9 mouse cellular contexts compared by ENCODE assay signal in genomic region chr11:46025962-46026392, GRCm38 (mm10). TPM values are rescaled to one million over a fixed set of nuclear protein-coding genes. Genes with fewer than 3 reads are reported as not detected.
DNase-seq lines count a peak whose midpoint lies in the region; ATAC-seq and TF ChIP-seq lines count a peak whose summit lies in the region.
"Had no signal": no experiment of that assay in that cellular context is flagged by ENCODE, and none has a peak within 500 bp of the region (broad histone marks: within the 10 kb centered on the region; RNA-seq: fewer than 3 reads in every experiment).

No protein-coding gene starts in this region.

- DNase-seq in cerebellum, postnatal 10 days: peak; percentile 61
- DNase-seq in cerebellum, adult 11 months: no peak
- DNase-seq in midbrain, postnatal 0 days (ENCODE audit: low spot score): peak; percentile 42
- no peak for DNase-seq in midbrain, embryonic 14.5 days
- peak; percentile 63 for DNase-seq in limb, embryonic 14.5 days (ENCODE audit: low spot score)
- DNase-seq in testis, postnatal 14 days (ENCODE audit: low spot score): peak; percentile 42
- DNase-seq in frontal cortex, postnatal 25 days (ENCODE audit: low spot score in 2 of 2): no peak
- no peak for DNase-seq in spleen, postnatal 36 days (ENCODE audit: low spot score in 2 of 2)

- ATAC-seq in midbrain, postnatal 0 days (ENCODE audit: low FRiP score): no peak
- no peak for ATAC-seq in midbrain, embryonic 14.5 days (ENCODE audit: low FRiP score, low TSS enrichment)
- peak; percentile 87 for ATAC-seq in limb, embryonic 14.5 days (ENCODE audit: low FRiP score, low read depth)

- no peaks in the 10 kb centered on the region for H3K9me3 ChIP-seq in midbrain, postnatal 0 days (ENCODE audit: low read length)
- no peaks in the 10 kb centered on the region for H3K9me3 ChIP-seq in midbrain, embryonic 14.5 days (ENCODE audit: control insufficient read depth, low read length)
- no peaks in the 10 kb centered on the region for H3K9me3 ChIP-seq in limb, embryonic 14.5 days (ENCODE audit: control insufficient read depth, low read length)
- H3K9me3 ChIP-seq: midbrain, embryonic 10.5 days had no signal

- H3K36me3 ChIP-seq in midbrain, postnatal 0 days (ENCODE audit: insufficient read depth, low read length): no peaks in the 10 kb centered on the region
- no peaks in the 10 kb centered on the region for H3K36me3 ChIP-seq in midbrain, embryonic 14.5 days (ENCODE audit: control insufficient read depth, insufficient read depth, low read length)
- H3K36me3 ChIP-seq in limb, embryonic 14.5 days (ENCODE audit: control insufficient read depth, insufficient read depth, low read length): no peaks in the 10 kb centered on the region
- H3K36me3 ChIP-seq: midbrain, embryonic 10.5 days had no signal

- TF ChIP-seq POLR2A in limb, embryonic 14.5 days (IDR thresholded peaks at IDR 0.05; ENCODE audit: borderline replicate concordance, extremely low read depth, insufficient read depth, insufficient read length): no peak

- peaks cover 2% of the 10 kb centered on the region; the same call in 1 of the 2 replicates for H3K4me1 ChIP-seq in midbrain, postnatal 0 days (ENCODE audit: insufficient read depth, low read length)
- H3K4me1 ChIP-seq in midbrain, embryonic 14.5 days (ENCODE audit: control insufficient read depth, insufficient read depth, low read length): no peaks in the 10 kb centered on the region
- peaks cover 11% of the 10 kb centered on the region for H3K4me1 ChIP-seq in limb, embryonic 14.5 days (ENCODE audit: control insufficient read depth, insufficient read depth, low read length)

- no peak overlapping the region for H3K4me2 ChIP-seq in midbrain, postnatal 0 days (ENCODE audit: low read depth, low read length, poor library complexity, severe bottlenecking)
- no peak overlapping the region for H3K4me2 ChIP-seq in midbrain, embryonic 14.5 days (ENCODE audit: low read length)
- no peak overlapping the region for H3K4me2 ChIP-seq in limb, embryonic 14.5 days (replicated peaks; ENCODE audit: low read depth, low read length, severe bottlenecking)

- no peaks in the 10 kb centered on the region for H3K27me3 ChIP-seq in midbrain, postnatal 0 days (ENCODE audit: insufficient read depth, low read length)
- H3K27me3 ChIP-seq in midbrain, embryonic 14.5 days (ENCODE audit: control insufficient read depth, insufficient read depth, low read length): no peaks in the 10 kb centered on the region
- H3K27me3 ChIP-seq in limb, embryonic 14.5 days (ENCODE audit: control insufficient read depth, insufficient read depth, low read length): no peaks in the 10 kb centered on the region

- H3K27ac ChIP-seq in midbrain, postnatal 0 days (ENCODE audit: low read depth, low read length): no peak overlapping the region
- no peak overlapping the region for H3K27ac ChIP-seq in midbrain, embryonic 14.5 days (replicated peaks; ENCODE audit: low read depth, low read length)
- no peak overlapping the region for H3K27ac ChIP-seq in limb, embryonic 14.5 days (replicated peaks; ENCODE audit: low read depth, low read length)
- H3K27ac ChIP-seq: midbrain, embryonic 10.5 days had no signal

- H3K9ac ChIP-seq in midbrain, postnatal 0 days (replicated peaks; ENCODE audit: low read length, poor library complexity, severe bottlenecking): no peak overlapping the region
- H3K9ac ChIP-seq in midbrain, embryonic 14.5 days (replicated peaks; ENCODE audit: low read length): no peak overlapping the region
- no peak overlapping the region for H3K9ac ChIP-seq in limb, embryonic 14.5 days (ENCODE audit: low read depth, low read length, severe bottlenecking)

- H3K4me3 ChIP-seq in midbrain, postnatal 0 days (ENCODE audit: low read depth, low read length): no peak overlapping the region
- no peak overlapping the region for H3K4me3 ChIP-seq in midbrain, embryonic 14.5 days (replicated peaks; ENCODE audit: low read depth, low read length)
- no peak overlapping the region for H3K4me3 ChIP-seq in limb, embryonic 14.5 days (replicated peaks; ENCODE audit: low read length)
- H3K4me3 ChIP-seq: midbrain, embryonic 10.5 days had no signal

- WGBS in midbrain, postnatal 0 days: 39% methylated on average over 7 of the region's 7 CpGs
- 39% methylated on average over 7 of the region's 7 CpGs for WGBS in midbrain, embryonic 14.5 days
- WGBS in limb, embryonic 14.5 days: 65% methylated on average over 7 of the region's 7 CpGs

- TF ChIP-seq CTCF in midbrain, postnatal 0 days (IDR thresholded peaks at IDR 0.05): no peak

RNA-seq across cellular contexts. Expression of gene Gm12166, which starts 26.1 kb away (rescaled TPM):
- total RNA-seq in midbrain, postnatal 0 days (2014; rRNA removed): 8.7 and 12.1 TPM in 2 replicates
- 8.3 and 8.9 TPM in 2 replicates for polyA plus RNA-seq in midbrain, postnatal 0 days (2015; fragmentation: Nextera tagmentation; extraction: Ambion mirVana)
- 5.6 and 6.0 TPM in 2 replicates for polyA plus RNA-seq in midbrain, embryonic 14.5 days (2014; fragmentation: Nextera tagmentation; extraction: Ambion mirVana)
- polyA plus RNA-seq in limb, embryonic 14.5 days (2012; rRNA removed): 4.8 and 5.5 TPM in 2 replicates
- 4.2 and 4.7 TPM in 2 replicates for polyA plus RNA-seq in limb, embryonic 14.5 days (2014; fragmentation: Nextera tagmentation; extraction: Ambion mirVana)

RNA-seq across cellular contexts. Expression of gene Adam19, which starts 29.8 kb away (rescaled TPM):
- total RNA-seq in midbrain, postnatal 0 days (2014; rRNA removed): 16.8 and 16.9 TPM in 2 replicates
- polyA plus RNA-seq in midbrain, postnatal 0 days (2015; fragmentation: Nextera tagmentation; extraction: Ambion mirVana): 3.9 and 6.1 TPM in 2 replicates
- 7.0 and 8.3 TPM in 2 replicates for polyA plus RNA-seq in midbrain, embryonic 14.5 days (2014; fragmentation: Nextera tagmentation; extraction: Ambion mirVana)
- polyA plus RNA-seq in limb, embryonic 14.5 days (2012; rRNA removed): 29.3 and 34.0 TPM in 2 replicates
- 13.3 and 14.3 TPM in 2 replicates for polyA plus RNA-seq in limb, embryonic 14.5 days (2014; fragmentation: Nextera tagmentation; extraction: Ambion mirVana)

RNA-seq across cellular contexts. Expression of gene Sox30, which starts 45.9 kb away (rescaled TPM):
- total RNA-seq in midbrain, postnatal 0 days (2014; rRNA removed): 0.16 and 0.47 TPM in 2 replicates
- polyA plus RNA-seq in midbrain, postnatal 0 days (2015; fragmentation: Nextera tagmentation; extraction: Ambion mirVana): 0.06 and 0.07 TPM in 2 replicates
- polyA plus RNA-seq in midbrain, embryonic 14.5 days (2014; fragmentation: Nextera tagmentation; extraction: Ambion mirVana): 0.09 and 0.13 TPM in 2 replicates
- polyA plus RNA-seq in limb, embryonic 14.5 days (2012; rRNA removed): 0.54 and 0.64 TPM in 2 replicates
- polyA plus RNA-seq in limb, embryonic 14.5 days (2014; fragmentation: Nextera tagmentation; extraction: Ambion mirVana): 0.25 and 0.45 TPM in 2 replicates

Comparison
In these comparisons a context has a peak if more than half of its experiments do, and no peak if none do; other contexts are left out.
1. DNase-seq: peak in cerebellum, postnatal 10 days (2 of 2), midbrain, postnatal 0 days (single experiment), limb, embryonic 14.5 days (single experiment) and testis, postnatal 14 days (single experiment); none in cerebellum, adult 11 months (single experiment), midbrain, embryonic 14.5 days (single experiment), frontal cortex, postnatal 25 days (0 of 2) and spleen, postnatal 36 days (0 of 2).